Mouse (Mus musculus) hindbrain, embryonic 11.5 days (tissue): Measurements from ENCODE around the gene Plekha5. TPM values are rescaled to one million over a fixed set of nuclear protein-coding genes. Genes with fewer than 3 reads are reported as not detected.

Experiments
- ATAC-seq: fragments of 200-750 bp; cut with Nextera tagmentation; 2 replicates; pipeline ENCODE4 v1.8.0; 2017; ENCODE audit warnings: mild to moderate bottlenecking, moderate TSS enrichment, moderate library complexity; ENCODE audit not compliant: low FRiP score
- DNase-seq: peaks from one replicate; pipeline ENCODE4 v3.0.0-alpha.2; 2015; ENCODE audit warnings: low spot score
- H3K27ac ChIP-seq: fragments of 300-500 bp; sonication (generic); 2 replicates; pipeline ENCODE4 v1.5.1; 2014; ENCODE audit warnings: mild to moderate bottlenecking, low read depth, low read length
- H3K27me3 ChIP-seq: fragments of 300-500 bp; sonication (generic); 2 replicates; pipeline ENCODE4 v1.6.1; 2014; ENCODE audit warnings: mild to moderate bottlenecking, low read length, moderate library complexity, mixed read lengths; ENCODE audit not compliant: control insufficient read depth, insufficient read depth
- H3K36me3 ChIP-seq: fragments of 300-500 bp; sonication (generic); 2 replicates; pipeline ENCODE4 v1.6.1; 2014; ENCODE audit warnings: mild to moderate bottlenecking, low read length, moderate library complexity, mixed read lengths; ENCODE audit not compliant: control insufficient read depth, insufficient read depth
- H3K4me1 ChIP-seq: fragments of 300-500 bp; sonication (generic); replicated peaks from 2 replicates; pipeline ENCODE4 v1.6.1; 2014; ENCODE audit warnings: low read length, mixed read lengths; ENCODE audit not compliant: control insufficient read depth, insufficient read depth
- H3K4me2 ChIP-seq: fragments of 300-500 bp; sonication (generic); replicated peaks from 2 replicates; pipeline ENCODE4 v1.6.1; 2014; ENCODE audit warnings: mild to moderate bottlenecking, low read depth, low read length
- H3K4me3 ChIP-seq: fragments of 300-500 bp; sonication (generic); 2 replicates; pipeline ENCODE4 v1.5.1; 2014; ENCODE audit warnings: low read depth, low read length
- H3K9ac ChIP-seq: fragments of 300-500 bp; sonication (generic); 2 replicates; pipeline ENCODE4 v1.6.1; 2014; ENCODE audit warnings: low read depth, low read length
- H3K9me3 ChIP-seq: fragments of 300-500 bp; sonication (generic); 2 replicates; pipeline ENCODE4 v1.6.1; 2016; ENCODE audit warnings: low read length; ENCODE audit not compliant: control insufficient read depth
- whole genome bisulfite sequencing: fragments of 180-500 bp; shearing (Covaris S2); extraction: QIAGEN DNeasy Blood & Tissue Kit; methylation state at CpG from one replicate; pipeline ENCODE4 v1.1.7; 2014; 5-methylcytosine and 5-hydroxymethylcytosine counted together
- polyA plus RNA-seq: library from polyadenylated mRNA; unstranded; fragments of >200 nt; fragmentation: Nextera tagmentation; extraction: Ambion mirVana; gene quantifications from 2 replicates; pipeline ENCODE4 v1.2.1, GENCODE M21; 2014

Plekha5 gene
- polyA plus RNA-seq, 1 experiment from 2014 or later: 50.8 TPM

- Histone ChIP-seq H3K27me3 (no peaks in the 10 kb centered on the region), H3K4me1 (no peaks in the 10 kb centered on the region), H3K36me3 (no peaks in the 10 kb centered on the region), H3K9me3 (no peaks in the 10 kb centered on the region), H3K27ac (no peak overlapping the region), H3K4me2 (no peak overlapping the region), H3K4me3 (no peak overlapping the region), H3K9ac (no peak overlapping the region)
- DNase-seq (no peak), ATAC-seq (no peak)
- 95% methylated on average over 5 of the region's 5 CpGs for WGBS
Observed at GRCm38 (mm10) chr6:140478943-140479342, 55.1 kb downstream of the Plekha5 start.

- no peak overlapping the region for H3K27ac ChIP-seq
- DNase-seq (no peak), ATAC-seq (no peak)
- no peak overlapping the region for H3K4me3 ChIP-seq
- H3K36me3 ChIP-seq: no peaks in the 10 kb centered on the region
- H3K9ac ChIP-seq: no peak overlapping the region
- no peak overlapping the region for H3K4me2 ChIP-seq
- H3K9me3 ChIP-seq: no peaks in the 10 kb centered on the region
- no peaks in the 10 kb centered on the region for H3K27me3 ChIP-seq
- H3K4me1 ChIP-seq: no peaks in the 10 kb centered on the region
- 86% methylated on average over 10 of the region's 10 CpGs for WGBS
Observed at GRCm38 (mm10) chr6:140480425-140481081, 56.7 kb downstream of the Plekha5 start.

- DNase-seq (no peak), ATAC-seq (no peak)
- 78% methylated on average over 7 of the region's 7 CpGs for WGBS
- H3K4me2 ChIP-seq: no peak overlapping the region
- H3K27ac ChIP-seq: no peak overlapping the region
- H3K4me1 ChIP-seq: no peaks in the 10 kb centered on the region
- no peaks in the 10 kb centered on the region for H3K36me3 ChIP-seq
- H3K9me3 ChIP-seq: no peaks in the 10 kb centered on the region
- H3K4me3 ChIP-seq: no peak overlapping the region
- H3K27me3 ChIP-seq: no peaks in the 10 kb centered on the region
- H3K9ac ChIP-seq: no peak overlapping the region
Observed at GRCm38 (mm10) chr6:140481701-140482460, 58.0 kb downstream of the Plekha5 start.

GRCm38 (mm10) chr6:140484170-140484569, 60.3 kb downstream of the Plekha5 start:
- Histone ChIP-seq H3K4me3 (no peak overlapping the region), H3K36me3 (no peaks in the 10 kb centered on the region), H3K4me1 (no peaks in the 10 kb centered on the region), H3K27ac (no peak overlapping the region), H3K4me2 (no peak overlapping the region), H3K9me3 (no peaks in the 10 kb centered on the region), H3K9ac (no peak overlapping the region), H3K27me3 (no peaks in the 10 kb centered on the region)
- 96% methylated on average over 9 of the region's 9 CpGs for WGBS
- ATAC-seq (no peak), DNase-seq (no peak)

GRCm38 (mm10) chr6:140485636-140486035, 61.8 kb downstream of the Plekha5 start:
- Histone ChIP-seq H3K27me3 (no peaks in the 10 kb centered on the region), H3K36me3 (no peaks in the 10 kb centered on the region), H3K9me3 (no peaks in the 10 kb centered on the region), H3K4me3 (no peak overlapping the region), H3K4me2 (no peak overlapping the region), H3K27ac (no peak overlapping the region), H3K9ac (no peak overlapping the region), H3K4me1 (no peaks in the 10 kb centered on the region)
- DNase-seq: no peak
- ATAC-seq: no peak
- 89% methylated on average over 6 of the region's 6 CpGs for WGBS

GRCm38 (mm10) chr6:140486685-140487084, 62.8 kb downstream of the Plekha5 start:
- Histone ChIP-seq H3K36me3 (no peaks in the 10 kb centered on the region), H3K27me3 (no peaks in the 10 kb centered on the region), H3K9me3 (no peaks in the 10 kb centered on the region), H3K9ac (no peak overlapping the region), H3K4me2 (no peak overlapping the region), H3K4me3 (no peak overlapping the region), H3K27ac (no peak overlapping the region), H3K4me1 (no peaks in the 10 kb centered on the region)
- 89% methylated on average over 5 of the region's 5 CpGs for WGBS
- ATAC-seq (no peak), DNase-seq (no peak)

- H3K4me2 ChIP-seq: no peak overlapping the region
- H3K36me3 ChIP-seq: no peaks in the 10 kb centered on the region
- no peak overlapping the region for H3K27ac ChIP-seq
- H3K9ac ChIP-seq: no peak overlapping the region
- no peak for ATAC-seq
- DNase-seq: no peak
- no peaks in the 10 kb centered on the region for H3K9me3 ChIP-seq
- no peaks in the 10 kb centered on the region for H3K4me1 ChIP-seq
- H3K4me3 ChIP-seq: no peak overlapping the region
- WGBS: 72% methylated on average over 6 of the region's 6 CpGs
- no peaks in the 10 kb centered on the region for H3K27me3 ChIP-seq
Observed at GRCm38 (mm10) chr6:140487489-140487888, 63.6 kb downstream of the Plekha5 start.

- no peaks in the 10 kb centered on the region for H3K4me1 ChIP-seq
Observed at GRCm38 (mm10) chr6:140488673-140489072, 64.8 kb downstream of the Plekha5 start.

GRCm38 (mm10) chr6:140489570-140489969, 65.7 kb downstream of the Plekha5 start:
- H3K27ac ChIP-seq: no peak overlapping the region
- no peak overlapping the region for H3K4me3 ChIP-seq
- no peaks in the 10 kb centered on the region for H3K4me1 ChIP-seq
- no peak overlapping the region for H3K9ac ChIP-seq
- no peaks in the 10 kb centered on the region for H3K9me3 ChIP-seq
- no peaks in the 10 kb centered on the region for H3K36me3 ChIP-seq
- no peak for ATAC-seq
- no peaks in the 10 kb centered on the region for H3K27me3 ChIP-seq
- H3K4me2 ChIP-seq: no peak overlapping the region
- no peak for DNase-seq

More at GRCm38 (mm10) chr6:140488673-140489072, 64.8 kb downstream of the Plekha5 start:
- Histone ChIP-seq H3K4me3 (no peak overlapping the region), H3K4me2 (no peak overlapping the region), H3K27ac (no peak overlapping the region), H3K36me3 (no peaks in the 10 kb centered on the region), H3K27me3 (no peaks in the 10 kb centered on the region), H3K9me3 (no peaks in the 10 kb centered on the region), H3K9ac (no peak overlapping the region)
- WGBS: 86% methylated on average over 3 of the region's 3 CpGs
- DNase-seq (no peak), ATAC-seq (no peak)
